Mouse (Mus musculus): ENCODE data around the gene Spop. TPM values are rescaled to one million over a fixed set of nuclear protein-coding genes. Genes with fewer than 3 reads are reported as not detected.
A peak's percentile ranks its signal among the peaks of the same experiment; 100 is the strongest.
"Not testable (repeated sequence)": the region's sequence is repeated elsewhere in the genome, so short reads cannot be mapped to it uniquely, and the experiment has no call there.

Gene Spop
- total RNA-seq, 2 experiments from 2014 or later: 122 to 124 TPM

- DNase-seq (ENCODE audit: low spot score in 2 of 2): no peak
Observed at GRCm38 (mm10) chr11:95390420-95390819, 23.5 kb upstream of the Spop start.

GRCm38 (mm10) chr11:95391201-95391600 lies 22.7 kb upstream of the Spop start:
- DNase-seq (ENCODE audit: low spot score in 2 of 2): no peak

GRCm38 (mm10) chr11:95391743-95392142 lies 22.1 kb upstream of the Spop start:
- DNase-seq (ENCODE audit: low spot score in 2 of 2): no peak

GRCm38 (mm10) chr11:95392223-95392667 lies 21.6 kb upstream of the Spop start:
- no peak for DNase-seq (ENCODE audit: low spot score in 2 of 2)

- DNase-seq (ENCODE audit: low spot score in 2 of 2): no peak
Observed at GRCm38 (mm10) chr11:95392708-95393499, 21.0 kb upstream of the Spop start.

GRCm38 (mm10) chr11:95393500-95393816 lies 20.4 kb upstream of the Spop start:
- no peak for DNase-seq (ENCODE audit: low spot score in 2 of 2)

GRCm38 (mm10) chr11:95394112-95394511 lies 19.8 kb upstream of the Spop start:
- DNase-seq (ENCODE audit: low spot score in 2 of 2): no peak

- DNase-seq (ENCODE audit: low spot score in 2 of 2): no peak
Observed at GRCm38 (mm10) chr11:95396548-95396947, 17.3 kb upstream of the Spop start.

GRCm38 (mm10) chr11:95397843-95398835 lies 15.7 kb upstream of the Spop start:
- DNase-seq (ENCODE audit: low spot score in 2 of 2): peak; percentile 46 to 53

- DNase-seq (ENCODE audit: low spot score in 2 of 2): no peak
Observed at GRCm38 (mm10) chr11:95399520-95400020, 14.3 kb upstream of the Spop start.

GRCm38 (mm10) chr11:95401568-95401967 lies 12.3 kb upstream of the Spop start:
- no peak for DNase-seq (ENCODE audit: low spot score in 2 of 2)

GRCm38 (mm10) chr11:95402196-95402595 lies 11.7 kb upstream of the Spop start:
- DNase-seq (ENCODE audit: low spot score in 2 of 2): no peak

GRCm38 (mm10) chr11:95402658-95403101 lies 11.2 kb upstream of the Spop start:
- no peak for DNase-seq (ENCODE audit: low spot score in 2 of 2)

- no peak for DNase-seq (ENCODE audit: low spot score in 2 of 2)
Observed at GRCm38 (mm10) chr11:95403382-95404340, 10.2 kb upstream of the Spop start.

GRCm38 (mm10) chr11:95405771-95406170 lies 8.1 kb upstream of the Spop start:
- no peak for DNase-seq (ENCODE audit: low spot score in 2 of 2)

- not testable (repeated sequence) for DNase-seq (ENCODE audit: low spot score in 2 of 2)
Observed at GRCm38 (mm10) chr11:95406398-95406797, 7.5 kb upstream of the Spop start.

- no peak for DNase-seq (ENCODE audit: low spot score in 2 of 2)
Observed at GRCm38 (mm10) chr11:95409450-95410112, 4.3 kb upstream of the Spop start.

- no peak for DNase-seq (ENCODE audit: low spot score in 2 of 2)
Observed at GRCm38 (mm10) chr11:95411453-95412013, 2.3 kb upstream of the Spop start.

GRCm38 (mm10) chr11:95412615-95413014 lies 1.3 kb upstream of the Spop start:
- no peak for DNase-seq (ENCODE audit: low spot score in 2 of 2)

Measured in adrenal gland, postnatal 4 days (tissue).